Mouse (Mus musculus) ES-Bruce4 (cell line): ENCODE data around the gene Pitpnc1.
A peak's percentile ranks its signal among the peaks of the same experiment; 100 is the strongest.

Source experiments
- CTCF ChIP-seq: IDR thresholded peaks from one replicate; pipeline ENCODE4 v1.8.1; 2011; ENCODE audit warnings: low read depth, low read length
- EP300 ChIP-seq: IDR thresholded peaks from 2 replicates; pipeline ENCODE4 v1.6.1; 2011; ENCODE audit warnings: low read depth, low read length; ENCODE audit not compliant: insufficient read depth
- POLR2A ChIP-seq: IDR thresholded peaks from one replicate; pipeline ENCODE4 v1.8.1; 2011; ENCODE audit warnings: low read length; ENCODE audit not compliant: insufficient read depth

DNA sequence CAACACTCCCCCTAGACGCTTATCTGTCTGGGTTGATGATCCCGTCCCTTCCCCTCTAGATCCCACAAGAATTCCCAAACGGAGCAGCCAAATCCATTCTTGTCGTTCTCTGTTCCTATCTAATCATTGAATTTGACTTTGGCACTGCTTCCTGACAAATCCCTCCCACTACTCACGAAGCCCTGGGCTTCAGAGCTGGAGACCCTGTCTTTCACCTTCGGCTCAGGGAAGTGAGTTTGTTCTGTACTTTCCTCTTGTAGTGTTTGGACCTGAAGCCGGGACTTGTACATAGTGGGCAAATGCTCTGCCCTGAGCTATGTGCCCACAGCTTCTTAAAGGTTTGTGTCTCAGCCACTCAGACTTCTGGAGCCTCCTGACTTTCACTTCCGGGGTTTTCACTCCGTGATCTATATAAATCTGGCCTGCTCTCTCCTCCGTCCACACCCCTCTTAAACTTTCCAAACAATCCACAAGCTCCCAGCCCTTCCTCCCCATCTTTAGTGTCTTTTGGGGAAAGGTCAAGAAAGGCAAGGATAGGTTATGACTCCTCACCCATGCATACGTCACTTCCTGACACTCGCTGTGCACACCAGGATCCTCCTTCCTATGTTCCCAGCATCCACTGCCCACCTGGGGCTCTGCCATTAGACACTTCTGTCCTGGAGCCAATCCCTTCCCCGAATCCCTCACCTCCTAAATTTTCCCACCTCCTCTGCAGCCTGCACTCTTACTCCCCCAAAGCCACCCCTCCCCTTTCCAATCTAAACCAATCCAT, 104.4 kb downstream of the Pitpnc1 start:
- TF ChIP-seq POLR2A (no peak), EP300 (peak; percentile 58; the same call in 1 of the 2 replicates), CTCF (no peak)
